Mouse (Mus musculus): ENCODE results near the gene Gpr4. TPM values are rescaled to one million over a fixed set of nuclear protein-coding genes. Genes with fewer than 3 reads are reported as not detected.

Gpr4 gene
- polyA plus RNA-seq, 1 experiment from 2014 or later: 1.2 TPM

DNA sequence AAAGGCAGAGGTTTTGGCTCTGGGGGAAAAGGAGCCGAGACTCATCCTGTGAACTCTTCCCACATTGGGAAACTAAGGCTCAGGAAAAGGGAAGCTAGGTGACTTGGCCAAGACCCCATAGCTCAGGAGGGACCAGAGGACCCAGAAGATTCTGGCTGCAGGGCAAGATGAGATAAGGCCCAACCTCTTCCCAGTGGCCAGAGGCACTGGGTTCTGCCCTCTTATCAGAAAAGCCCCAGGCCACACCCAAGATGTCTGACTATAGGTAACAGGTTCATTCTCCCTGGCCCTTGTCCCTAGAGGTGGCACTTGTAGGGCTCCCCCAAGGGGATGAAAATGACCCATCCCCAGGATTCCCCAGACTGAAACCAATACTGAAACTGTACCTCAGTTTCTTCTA, 34.5 kb downstream of the Gpr4 start:
- Histone ChIP-seq H3K9me3 (replicated peaks) (no peaks in the 10 kb centered on the region), H3K27me3 (no peaks in the 10 kb centered on the region), H3K4me1 (peaks cover 7% of the 10 kb centered on the region; the same call in 1 of the 2 replicates), H3K4me3 (no peak overlapping the region), H3K9ac (no peak overlapping the region), H3K27ac (no peak overlapping the region), H3K4me2 (no peak overlapping the region), H3K36me3 (ENCODE audit: poor library complexity, severe bottlenecking) (peaks cover 38% of the 10 kb centered on the region)
- WGBS: 89% methylated on average over 1 of the region's 1 CpGs
- ATAC-seq: no peak

- peaks cover 7% of the 10 kb centered on the region; the same call in 1 of the 2 replicates for H3K4me1 ChIP-seq
- H3K4me3 ChIP-seq: no peak overlapping the region
- no peak overlapping the region for H3K27ac ChIP-seq
- ATAC-seq: no peak
- no peaks in the 10 kb centered on the region for H3K27me3 ChIP-seq
- H3K4me2 ChIP-seq: no peak overlapping the region
- H3K36me3 ChIP-seq (ENCODE audit: poor library complexity, severe bottlenecking): peaks cover 38% of the 10 kb centered on the region
- no peak overlapping the region for H3K9ac ChIP-seq
- 94% methylated on average over 2 of the region's 2 CpGs for WGBS
- H3K9me3 ChIP-seq (replicated peaks): no peaks in the 10 kb centered on the region
Observed at GRCm38 (mm10) chr7:19247511-19247910, 35.2 kb downstream of the Gpr4 start.

DNA sequence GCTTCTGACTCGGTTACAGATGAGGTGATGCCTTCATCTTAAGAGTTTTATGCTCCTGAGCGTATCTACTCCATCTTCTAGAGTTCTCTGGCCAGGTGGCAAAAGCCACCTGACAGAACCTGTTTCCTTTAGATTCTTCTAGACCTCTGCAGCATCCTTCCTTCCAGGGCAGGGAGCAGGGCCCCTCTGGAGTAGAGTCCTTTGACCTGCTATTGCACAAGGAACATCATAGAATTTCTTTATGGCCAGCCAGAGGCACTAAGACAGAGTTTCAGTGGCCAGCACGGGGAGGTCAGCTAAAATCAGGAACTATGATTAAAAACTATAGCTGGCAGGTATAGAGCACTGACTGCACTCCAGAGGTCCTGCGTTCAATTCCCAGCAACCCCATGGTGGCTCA, 39.7 kb downstream of the Gpr4 start:
- 87% methylated on average over 4 of the region's 4 CpGs for WGBS

GRCm38 (mm10) chr7:19253437-19253836, 41.1 kb downstream of the Gpr4 start:
- no peaks in the 10 kb centered on the region for H3K4me1 ChIP-seq
- ATAC-seq: no peak
- H3K4me2 ChIP-seq: no peak overlapping the region
- no peaks in the 10 kb centered on the region for H3K27me3 ChIP-seq
- peaks cover 36% of the 10 kb centered on the region for H3K36me3 ChIP-seq (ENCODE audit: poor library complexity, severe bottlenecking)
- H3K9ac ChIP-seq: no peak overlapping the region
- WGBS: 69% methylated on average over 5 of the region's 5 CpGs
- no peak overlapping the region for H3K4me3 ChIP-seq
- H3K9me3 ChIP-seq (replicated peaks): no peaks in the 10 kb centered on the region
- H3K27ac ChIP-seq: no peak overlapping the region

More for the DNA sequence above, 39.7 kb downstream of the Gpr4 start:
- Histone ChIP-seq H3K36me3 (ENCODE audit: poor library complexity, severe bottlenecking) (peaks cover 32% of the 10 kb centered on the region), H3K9me3 (replicated peaks) (no peaks in the 10 kb centered on the region), H3K9ac (no peak overlapping the region), H3K4me2 (no peak overlapping the region), H3K4me1 (no peaks in the 10 kb centered on the region), H3K27me3 (no peaks in the 10 kb centered on the region), H3K27ac (no peak overlapping the region), H3K4me3 (no peak overlapping the region)
- ATAC-seq: no peak

DNA sequence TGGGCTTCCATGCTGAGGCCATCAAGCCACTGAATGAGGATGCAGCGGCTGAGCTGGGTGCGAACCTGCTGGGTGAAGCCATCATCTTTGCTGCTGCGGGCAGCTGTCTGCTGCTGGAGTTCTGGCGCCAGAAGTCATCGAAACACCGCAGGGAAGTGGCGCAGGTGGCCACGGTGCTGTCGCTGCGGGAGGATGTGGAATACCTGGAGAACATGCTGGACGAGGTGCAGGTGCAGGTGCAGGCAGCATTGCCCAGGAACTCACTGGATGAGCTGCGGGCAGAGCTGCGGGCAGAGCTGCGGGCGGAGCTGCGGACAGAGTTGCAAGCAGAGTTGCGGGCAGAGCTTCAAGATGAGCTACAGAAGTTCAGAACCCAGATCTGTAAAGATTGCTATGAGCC, 43.1 kb downstream of the Gpr4 start:
- H3K36me3 ChIP-seq (ENCODE audit: poor library complexity, severe bottlenecking): peaks cover 56% of the 10 kb centered on the region
- no peak overlapping the region for H3K4me2 ChIP-seq
- no peak overlapping the region for H3K9ac ChIP-seq
- no peak overlapping the region for H3K4me3 ChIP-seq
- no peak overlapping the region for H3K27ac ChIP-seq
- no peaks in the 10 kb centered on the region for H3K4me1 ChIP-seq
- no peak for ATAC-seq
- H3K9me3 ChIP-seq (replicated peaks): no peaks in the 10 kb centered on the region
- H3K27me3 ChIP-seq: no peaks in the 10 kb centered on the region
- 90% methylated on average over 17 of the region's 17 CpGs for WGBS

DNA sequence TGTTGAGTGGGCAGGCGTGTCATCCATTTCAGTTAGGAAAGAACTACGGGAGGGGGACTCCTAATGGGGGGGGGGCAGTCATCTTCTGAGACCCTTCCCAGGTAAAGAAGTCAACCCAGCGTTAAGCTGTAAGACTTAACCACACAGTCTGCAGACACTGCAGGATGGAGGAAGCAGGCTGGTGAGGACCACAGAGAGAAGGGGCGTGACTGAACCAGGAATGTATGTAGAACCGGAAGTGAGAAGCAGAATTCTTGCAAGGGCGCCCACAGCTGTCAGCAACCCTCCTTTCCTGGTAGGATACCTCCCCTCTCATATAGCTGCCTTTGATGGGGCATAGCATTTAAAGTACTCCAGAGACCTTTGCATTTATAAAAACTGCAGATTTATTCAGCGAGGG, 44.2 kb downstream of the Gpr4 start:
- Histone ChIP-seq H3K27me3 (no peaks in the 10 kb centered on the region), H3K4me2 (no peak overlapping the region), H3K4me3 (no peak overlapping the region), H3K9me3 (replicated peaks) (no peaks in the 10 kb centered on the region), H3K36me3 (ENCODE audit: poor library complexity, severe bottlenecking) (peaks cover 66% of the 10 kb centered on the region), H3K4me1 (no peaks in the 10 kb centered on the region), H3K9ac (no peak overlapping the region), H3K27ac (no peak overlapping the region)
- no peak for ATAC-seq
- WGBS: 89% methylated on average over 7 of the region's 7 CpGs

DNA sequence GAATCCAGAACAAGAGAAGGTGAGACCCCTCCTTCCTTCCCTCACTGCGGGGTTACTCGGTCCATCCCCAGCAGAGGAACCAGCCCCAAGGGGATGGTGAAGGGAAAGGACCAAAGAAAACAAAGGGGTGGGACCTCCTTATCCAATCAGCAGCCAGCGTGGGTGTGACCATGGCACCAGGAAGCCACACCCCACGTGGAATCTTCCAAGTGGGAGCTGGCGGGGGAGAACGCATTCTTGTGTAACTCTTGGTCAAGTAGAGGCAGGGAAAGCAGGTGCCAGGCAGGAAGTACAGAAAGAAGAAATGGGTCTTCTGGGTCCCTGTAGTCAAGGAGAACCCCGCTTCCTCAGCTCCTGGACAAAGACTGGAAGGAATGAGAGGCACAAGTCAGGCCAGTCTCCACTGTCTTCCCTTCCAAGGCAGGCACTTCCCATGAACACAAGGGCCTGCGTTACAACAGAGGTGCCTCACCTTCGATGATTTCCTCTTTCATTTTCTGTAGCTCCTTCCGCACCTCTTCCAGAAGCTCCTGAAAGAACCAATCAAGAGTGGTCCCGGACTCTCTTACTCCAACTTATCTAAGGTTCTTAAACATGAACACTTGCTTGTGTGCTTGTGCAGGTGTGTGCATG, 45.2 kb downstream of the Gpr4 start:
- Histone ChIP-seq H3K9ac (no peak overlapping the region), H3K4me1 (no peaks in the 10 kb centered on the region), H3K4me2 (no peak overlapping the region), H3K27ac (no peak overlapping the region), H3K4me3 (no peak overlapping the region), H3K36me3 (ENCODE audit: poor library complexity, severe bottlenecking) (peaks cover 74% of the 10 kb centered on the region), H3K27me3 (no peaks in the 10 kb centered on the region), H3K9me3 (replicated peaks) (no peaks in the 10 kb centered on the region)
- WGBS: 34% methylated on average over 11 of the region's 11 CpGs
- ATAC-seq: peak; percentile 75; the same call in 1 of the 2 replicates

- H3K27me3 ChIP-seq: no peaks in the 10 kb centered on the region
- WGBS: 82% methylated on average over 3 of the region's 3 CpGs
- no peak overlapping the region for H3K4me2 ChIP-seq
- H3K27ac ChIP-seq: no peak overlapping the region
- no peak overlapping the region for H3K4me3 ChIP-seq
- no peaks in the 10 kb centered on the region for H3K9me3 ChIP-seq (replicated peaks)
- ATAC-seq: no peak
- no peaks in the 10 kb centered on the region for H3K4me1 ChIP-seq
- H3K9ac ChIP-seq: no peak overlapping the region
- H3K36me3 ChIP-seq (ENCODE audit: poor library complexity, severe bottlenecking): peaks cover 83% of the 10 kb centered on the region
Observed at GRCm38 (mm10) chr7:19258336-19258735, 46.0 kb downstream of the Gpr4 start.

GRCm38 (mm10) chr7:19265147-19265546, 52.8 kb downstream of the Gpr4 start:
- H3K36me3 ChIP-seq (ENCODE audit: poor library complexity, severe bottlenecking): peaks cover 49% of the 10 kb centered on the region
- 94% methylated on average over 5 of the region's 7 CpGs for WGBS

DNA sequence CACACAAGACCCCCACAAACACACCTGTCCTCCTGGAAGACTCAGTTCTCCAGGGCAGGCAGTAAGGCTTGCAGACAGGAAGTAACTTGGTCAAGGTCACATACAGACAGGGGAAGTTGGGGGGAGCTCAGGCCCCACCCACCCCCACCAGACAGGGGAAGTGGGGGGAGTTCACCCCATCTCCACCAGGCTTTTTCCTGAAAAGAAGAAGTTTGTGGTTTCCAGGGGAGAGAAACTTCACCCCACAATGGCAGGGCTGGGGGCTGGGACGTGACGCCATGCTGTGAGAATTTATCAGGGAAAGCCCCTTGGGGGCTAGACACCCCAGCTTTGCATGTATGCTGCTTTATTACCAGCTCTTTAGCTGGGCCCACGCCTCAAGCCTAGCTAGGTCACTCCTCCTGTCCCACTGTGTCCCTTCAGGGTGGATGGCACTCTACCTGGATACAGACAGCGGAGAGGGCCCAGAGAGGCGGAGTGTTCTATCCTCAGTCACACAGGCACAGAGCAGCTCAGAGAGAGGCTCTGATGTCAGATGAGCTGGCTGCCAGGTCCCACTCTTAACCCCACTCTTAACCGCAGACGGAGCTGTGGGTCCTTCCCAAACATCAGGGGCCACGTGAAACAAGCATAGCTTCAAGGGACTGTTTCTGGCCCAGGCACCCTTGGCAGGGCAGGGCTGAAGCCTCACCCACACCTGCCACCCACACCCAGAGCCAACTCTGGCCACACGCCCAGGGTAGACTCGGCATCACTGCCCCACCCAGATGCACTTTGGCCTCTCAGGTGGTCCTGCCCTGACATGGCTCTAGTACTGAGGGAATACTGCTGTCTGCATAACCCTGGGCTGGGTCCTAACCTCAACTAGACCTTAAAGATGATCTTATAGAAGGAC, 53.8 kb downstream of the Gpr4 start:
- H3K9me3 ChIP-seq (replicated peaks): no peaks in the 10 kb centered on the region
- no peak overlapping the region for H3K4me2 ChIP-seq
- H3K9ac ChIP-seq: 0 out of 2 replicates have a peak overlapping the region, but pooled peaks have one; percentile 3
- no peak overlapping the region for H3K27ac ChIP-seq
- no peak overlapping the region for H3K4me3 ChIP-seq
- peaks cover 38% of the 10 kb centered on the region for H3K36me3 ChIP-seq (ENCODE audit: poor library complexity, severe bottlenecking)
- H3K4me1 ChIP-seq: peaks cover 23% of the 10 kb centered on the region
- H3K27me3 ChIP-seq: no peaks in the 10 kb centered on the region
- WGBS: 83% methylated on average over 10 of the region's 10 CpGs
- ATAC-seq: no peak

More at GRCm38 (mm10) chr7:19265147-19265546, 52.8 kb downstream of the Gpr4 start:
- H3K9me3 ChIP-seq (replicated peaks): no peaks in the 10 kb centered on the region
- H3K9ac ChIP-seq: no peak overlapping the region
- no peak overlapping the region for H3K4me3 ChIP-seq
- no peaks in the 10 kb centered on the region for H3K27me3 ChIP-seq
- ATAC-seq: no peak
- H3K27ac ChIP-seq: no peak overlapping the region
- no peak overlapping the region for H3K4me2 ChIP-seq
- peaks cover 13% of the 10 kb centered on the region for H3K4me1 ChIP-seq

DNA sequence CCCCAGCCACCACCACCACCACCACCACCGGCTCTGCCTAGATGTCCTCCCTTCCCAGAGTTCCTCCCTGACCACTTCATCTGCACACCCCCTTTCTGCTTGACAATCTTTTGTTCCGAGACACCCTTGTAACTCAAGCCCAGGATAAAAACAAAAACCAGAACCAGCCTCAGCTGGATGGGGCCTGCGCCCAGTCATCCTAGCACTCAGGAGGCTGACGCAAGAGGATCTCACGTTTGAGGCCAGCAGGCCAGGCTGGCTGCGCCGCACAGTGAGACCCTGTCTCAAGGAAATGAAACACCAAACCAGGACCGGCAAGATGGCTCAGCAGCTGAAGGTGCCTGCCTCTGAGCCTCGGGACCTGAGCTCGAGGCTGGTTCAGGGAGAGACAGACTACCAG, 54.7 kb downstream of the Gpr4 start:
- Histone ChIP-seq H3K4me1 (peaks cover 23% of the 10 kb centered on the region), H3K36me3 (ENCODE audit: poor library complexity, severe bottlenecking) (peaks cover 31% of the 10 kb centered on the region), H3K27me3 (no peaks in the 10 kb centered on the region), H3K9ac (no peak overlapping the region), H3K27ac (no peak overlapping the region), H3K4me3 (no peak overlapping the region), H3K4me2 (no peak overlapping the region), H3K9me3 (replicated peaks) (no peaks in the 10 kb centered on the region)
- ATAC-seq: no peak
- 78% methylated on average over 10 of the region's 10 CpGs for WGBS

- H3K4me3 ChIP-seq: peak overlapping the region; percentile 97
- WGBS: 59% methylated on average over 10 of the region's 10 CpGs
- peak overlapping the region; percentile 94 for H3K4me2 ChIP-seq
- H3K27ac ChIP-seq: no peak overlapping the region
- no peak for ATAC-seq
- no peaks in the 10 kb centered on the region for H3K27me3 ChIP-seq
- H3K9ac ChIP-seq: peak overlapping the region; percentile 92
- peaks cover 26% of the 10 kb centered on the region for H3K4me1 ChIP-seq
- peaks cover 11% of the 10 kb centered on the region for H3K36me3 ChIP-seq (ENCODE audit: poor library complexity, severe bottlenecking)
- H3K9me3 ChIP-seq (replicated peaks): no peaks in the 10 kb centered on the region
Observed at GRCm38 (mm10) chr7:19268993-19269681, 56.8 kb downstream of the Gpr4 start.

Data from forebrain, embryonic 13.5 days (tissue).